Mouse (Mus musculus) layer of hippocampus, adult 2 months (tissue): ENCODE data around the gene Aatk. TPM values are rescaled to one million over a fixed set of nuclear protein-coding genes. Genes with fewer than 3 reads are reported as not detected.
A peak's percentile ranks its signal among the peaks of the same experiment; 100 is the strongest.

Source experiments
- DNase-seq, 2 experiments: peaks; one replicate each; pipeline ENCODE4 v3.0.0; 2022; ENCODE audit warnings: low spot score in 2 of 2
- H3K27ac ChIP-seq: fragments of 200-600 bp; 2 replicates; pipeline ENCODE4 v1.8.1; 2022
- H3K4me3 ChIP-seq: fragments of 200-600 bp; 2 replicates; pipeline ENCODE4 v1.8.1; 2022; ENCODE audit warnings: mild to moderate bottlenecking
- CTCF ChIP-seq: fragments of 200-600 bp; conservative IDR thresholded peaks from 2 replicates; pipeline ENCODE4 v1.8.1; 2022; ENCODE audit warnings: antibody characterized with exemption, mild to moderate bottlenecking, moderate library complexity
- total RNA-seq, 2 experiments: library from RNA; stranded (reverse); gene quantifications; 2 replicates each; pipeline ENCODE4 v1.2.3; 2021

Aatk gene
- total RNA-seq, 2 experiments from 2014 or later: 196 to 207 TPM

- TF ChIP-seq CTCF: peak; percentile 82
- DNase-seq: peak in 1 of 2 experiments; percentile 40
- peak overlapping the region; percentile 81 for H3K27ac ChIP-seq
- H3K4me3 ChIP-seq: no peak overlapping the region
These were observed 16.6 kb downstream of the Aatk start for GRCm38 (mm10) chr11:120030145-120030901.

- DNase-seq: no peak
- no peak for TF ChIP-seq CTCF
- Histone ChIP-seq H3K27ac (peak overlapping the region; percentile 81), H3K4me3 (no peak overlapping the region)
These were observed 17.4 kb downstream of the Aatk start for GRCm38 (mm10) chr11:120029431-120030144.

- Histone ChIP-seq H3K4me3 (no peak overlapping the region), H3K27ac (peak overlapping the region; percentile 61)
- peak; percentile 27 for TF ChIP-seq CTCF
- no peak for DNase-seq
These were observed 18.5 kb downstream of the Aatk start for GRCm38 (mm10) chr11:120028319-120029092.

GRCm38 (mm10) chr11:120026941-120027340 is 20.0 kb downstream of the Aatk start:
- peak overlapping the region; percentile 19; the same call in 1 of the 2 replicates for H3K27ac ChIP-seq
- H3K4me3 ChIP-seq: no peak overlapping the region
- DNase-seq: no peak
- TF ChIP-seq CTCF: no peak

- DNase-seq: no peak
- peak; percentile 40 for TF ChIP-seq CTCF
- H3K27ac ChIP-seq: peak overlapping the region; percentile 79
- H3K4me3 ChIP-seq: no peak overlapping the region
These were observed 24.1 kb downstream of the Aatk start for GRCm38 (mm10) chr11:120022841-120023240.

GRCm38 (mm10) chr11:120022216-120022615 is 24.8 kb downstream of the Aatk start:
- H3K27ac ChIP-seq: peak overlapping the region; percentile 79
- TF ChIP-seq CTCF: no peak
- DNase-seq: no peak
- H3K4me3 ChIP-seq: no peak overlapping the region

- no peak for TF ChIP-seq CTCF
- H3K4me3 ChIP-seq: no peak overlapping the region
- no peak for DNase-seq
- H3K27ac ChIP-seq: peak overlapping the region; percentile 89; the same call in 1 of the 2 replicates
These were observed 25.6 kb downstream of the Aatk start for GRCm38 (mm10) chr11:120021367-120021766.

GRCm38 (mm10) chr11:120019542-120020440 is 27.2 kb downstream of the Aatk start:
- Histone ChIP-seq H3K4me3 (no peak overlapping the region), H3K27ac (peak overlapping the region; percentile 89)
- DNase-seq: no peak
- TF ChIP-seq CTCF: no peak

GRCm38 (mm10) chr11:120017011-120017410 is 30.0 kb downstream of the Aatk start:
- Histone ChIP-seq H3K27ac (peak overlapping the region; percentile 89), H3K4me3 (peak overlapping the region; percentile 39)
- no peak for TF ChIP-seq CTCF
- DNase-seq: peak; percentile 37 to 65

- no peak for DNase-seq
- peak overlapping the region; percentile 89; the same call in 1 of the 2 replicates for H3K27ac ChIP-seq
- peak; percentile 54 for TF ChIP-seq CTCF
- H3K4me3 ChIP-seq: peak overlapping the region; percentile 22
These were observed 32.2 kb downstream of the Aatk start for GRCm38 (mm10) chr11:120014758-120015157.

- TF ChIP-seq CTCF: peak; percentile 74
- H3K27ac ChIP-seq: peak overlapping the region; percentile 89
- peak overlapping the region; percentile 40 for H3K4me3 ChIP-seq
- DNase-seq: peak; percentile 87 to 89
These were observed 33.7 kb downstream of the Aatk start for GRCm38 (mm10) chr11:120013174-120013711.
